Mouse (Mus musculus) left cerebral cortex, adult 6 months (tissue): ENCODE results near the gene Ints11. TPM values are rescaled to one million over a fixed set of nuclear protein-coding genes. Genes with fewer than 3 reads are reported as not detected.

Source experiments
- long read RNA-seq, 2 experiments: library from polyadenylated mRNA; unstranded; transcript quantifications; one replicate each; pipeline ENCODE4 v2.0.0; 2019 to 2020
- polyA plus RNA-seq: library from polyadenylated mRNA; unstranded; fragments of <200 nt; fragmentation: Nextera tagmentation; gene quantifications from 2 replicates; pipeline ENCODE4 v1.2.3, GENCODE M21; 2021

Ints11 gene
- polyA plus RNA-seq = 31.0 and 41.2 TPM in 2 replicates
- long read RNA-seq, experiment 1, transcript Ints11-201 (17 exons, 2,368 nt) = major isoform, 230 of 321 reads
- long read RNA-seq, experiment 1, partial matches to known transcripts = 9 of 321 reads
- long read RNA-seq, experiment 1, other reads (novel, unspliced or antisense) = 82 of 321 reads
- long read RNA-seq, experiment 2, transcript Ints11-201 (17 exons, 2,368 nt) = major isoform, 43 of 62 reads
- long read RNA-seq, experiment 2, partial matches to known transcripts = 6 of 62 reads
- long read RNA-seq, experiment 2, other reads (novel, unspliced or antisense) = 13 of 62 reads

DNA sequence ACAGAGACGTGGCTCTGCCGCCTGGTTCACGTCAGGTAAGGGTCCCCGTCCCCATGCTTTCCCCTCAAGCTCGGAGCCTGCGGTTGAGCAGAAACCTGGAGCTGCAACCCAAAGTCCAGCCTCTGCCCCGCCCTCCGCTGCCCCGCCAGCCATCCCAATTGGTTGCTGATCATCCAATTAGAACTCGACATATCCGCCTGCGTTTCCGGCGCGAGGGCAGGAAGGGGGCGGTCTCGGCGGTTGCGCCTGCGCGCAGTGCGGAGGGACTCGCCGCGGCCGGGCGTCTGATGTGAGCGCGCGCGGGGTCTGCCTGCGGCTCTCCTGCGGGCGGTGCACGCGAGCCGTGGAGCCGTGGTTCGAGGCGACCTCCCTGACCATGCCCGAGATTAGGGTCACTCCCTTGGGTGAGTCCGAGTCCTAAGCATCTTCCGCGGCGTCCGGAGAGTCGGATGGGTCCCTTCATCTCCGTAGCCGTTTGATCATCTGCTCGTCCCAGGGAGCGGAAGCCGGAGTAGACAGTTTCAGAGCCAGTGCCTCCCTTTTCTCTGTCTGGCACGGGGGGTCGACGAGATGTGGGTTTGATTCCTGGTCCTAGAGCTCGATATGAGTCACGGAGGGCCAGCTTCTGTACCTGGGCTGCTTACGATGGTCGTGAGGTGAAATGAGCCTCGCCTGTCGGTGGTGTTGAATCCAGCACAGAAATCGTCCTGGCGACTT lies at the start of gene Ints11, which contains the start of gene Cptp:
Gene Ints11 (plus strand): TSS at position 230 of the 717 bp plus-strand sequence.
Gene Cptp (minus strand): TSS at position 124 of the 717 bp plus-strand sequence.

DNA sequence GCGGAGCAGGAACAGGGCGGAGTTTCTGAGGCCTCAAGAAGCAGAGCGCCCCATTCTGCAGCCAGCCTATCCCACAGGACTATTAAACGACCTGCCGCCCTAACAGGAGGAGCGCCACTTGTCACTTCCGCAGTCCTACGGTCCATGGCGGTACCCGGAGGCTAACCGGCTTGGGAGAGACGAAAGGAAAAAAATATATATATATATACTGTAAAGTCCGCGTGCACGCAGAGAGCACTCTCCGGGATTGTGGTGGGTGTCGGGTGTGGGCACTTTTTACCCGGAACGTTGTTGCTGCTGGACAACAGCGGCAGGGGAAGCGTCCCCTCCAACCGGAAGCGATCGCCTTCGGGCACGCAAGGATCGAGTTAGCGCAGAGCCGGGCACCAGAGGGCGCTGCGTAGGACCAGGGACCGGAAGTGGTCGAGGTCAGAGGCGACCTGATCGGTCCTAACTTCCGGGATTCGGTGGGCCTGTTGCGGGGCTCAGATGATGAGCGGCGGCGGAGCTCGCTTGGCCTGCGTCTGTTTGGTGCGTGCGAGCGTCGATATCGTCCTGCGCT lies 38.1 kb upstream of the Ints11 start, which contains the start of gene Aurkaip1:
Gene Aurkaip1 (plus strand): TSS at position 68 of the 562 bp plus-strand sequence.

DNA sequence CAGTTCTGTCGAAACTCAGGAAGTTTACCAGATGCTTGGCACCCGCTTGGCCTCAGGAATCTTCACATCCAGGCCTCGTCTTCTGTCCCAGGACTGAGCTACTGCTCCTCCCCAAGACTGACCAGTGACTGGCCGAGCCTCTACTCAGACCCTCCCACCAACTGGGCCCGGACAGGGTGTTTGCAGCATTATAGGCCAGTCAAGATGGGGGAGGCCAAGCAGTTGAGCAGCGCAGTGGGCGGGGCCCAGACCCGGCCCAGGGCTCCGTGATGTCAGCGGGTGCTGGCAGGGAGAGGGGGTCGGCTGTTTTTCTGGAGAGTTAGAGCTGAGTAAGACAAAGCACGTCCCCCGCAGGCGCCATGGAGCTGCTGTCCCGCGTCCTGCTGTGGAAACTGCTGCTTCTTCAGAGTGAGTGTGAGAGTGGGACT lies 29.8 kb upstream of the Ints11 start, which contains the start of gene Mxra8:
Gene Mxra8 (plus strand): TSS at position 198 of the 428 bp plus-strand sequence.

DNA sequence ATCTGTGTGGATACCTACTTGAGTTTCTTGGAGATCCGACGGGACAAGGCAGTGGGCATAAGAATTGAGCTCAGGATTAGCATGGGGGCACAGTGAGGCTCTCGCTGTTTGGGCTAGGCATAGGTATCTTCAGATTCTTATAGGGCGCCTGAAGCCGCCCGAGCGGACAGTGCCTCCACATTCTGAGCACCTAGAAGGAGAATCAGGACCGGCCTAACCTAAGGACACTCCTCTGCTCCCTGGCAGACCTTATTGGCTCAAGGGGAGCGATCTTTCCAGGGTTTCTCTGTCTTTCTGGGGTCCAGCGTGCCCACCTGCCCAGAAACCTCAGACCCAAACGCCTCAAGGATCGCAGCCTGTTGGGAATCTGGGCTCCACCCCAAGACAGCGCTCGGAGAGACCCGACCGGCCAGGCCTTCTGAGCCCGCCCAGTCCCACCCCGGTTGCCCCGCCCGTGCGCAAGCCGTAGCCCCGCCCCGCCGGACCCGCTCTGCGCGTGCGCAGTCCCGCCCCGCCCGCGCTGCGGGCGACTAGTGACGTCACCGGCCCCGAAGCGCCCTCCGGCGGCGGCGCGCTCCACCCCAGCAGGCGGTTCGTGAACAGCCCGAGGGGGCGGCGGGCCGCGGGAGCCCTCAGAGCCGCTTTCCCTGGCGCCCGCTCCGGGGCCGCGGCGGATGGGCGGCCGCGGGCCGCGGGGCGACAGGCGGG lies 22.3 kb upstream of the Ints11 start, which contains the start of gene Dvl1:
Gene Dvl1 (plus strand): TSS at position 532 of the 708 bp plus-strand sequence.

DNA sequence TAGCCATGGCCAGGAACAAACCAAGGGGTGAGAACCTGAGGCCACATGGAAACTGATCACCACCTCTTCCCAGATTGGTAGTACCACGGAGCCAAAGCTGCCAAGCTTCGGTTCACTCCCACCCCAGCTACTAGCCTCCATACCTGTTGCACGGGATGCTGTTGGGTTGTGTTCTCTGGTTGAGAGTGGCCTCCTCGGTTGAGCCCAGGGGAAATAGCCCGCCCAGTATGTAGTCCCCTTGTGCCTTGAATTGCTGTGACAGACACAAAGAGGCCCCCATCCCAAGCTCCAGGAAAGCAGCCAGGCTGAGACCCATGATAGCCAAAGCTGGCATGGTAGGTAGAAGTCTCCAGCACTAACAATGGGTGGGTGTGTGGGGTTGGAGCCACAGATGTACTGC lies 6.3 kb upstream of the Ints11 start, which contains the start of gene Tas1r3:
Gene Tas1r3 (minus strand): TSS at position 362 of the 400 bp plus-strand sequence.

DNA sequence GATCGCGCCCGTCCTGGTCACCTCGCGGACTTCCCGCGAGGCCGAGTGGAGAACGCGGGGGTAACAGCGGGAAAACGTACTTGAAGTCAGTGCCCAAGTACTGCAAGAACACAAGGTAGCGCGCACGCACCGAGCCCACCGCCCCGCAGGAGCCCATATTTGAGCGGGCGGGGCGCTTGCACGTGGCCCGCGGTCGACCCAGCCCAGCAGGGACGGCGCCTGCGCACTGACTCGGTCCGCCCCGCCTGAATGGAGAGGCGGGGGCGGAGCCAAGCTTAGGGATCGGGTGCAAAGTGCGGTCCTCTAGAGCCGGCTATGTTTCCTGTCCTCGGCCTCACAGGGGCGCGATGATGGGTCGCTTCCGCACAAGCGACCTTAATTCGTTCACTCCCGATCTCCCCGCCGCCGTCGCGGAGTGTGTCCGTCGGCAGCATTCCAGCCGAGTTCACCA lies 22.2 kb downstream of the Ints11 start, which contains the start of the genes Pusl1 and Acap3:
Gene Pusl1 (minus strand): TSS at position 231 of the 451 bp plus-strand sequence.
Gene Acap3 (plus strand): TSS at position 272 of the 451 bp plus-strand sequence.

Other genes with a start within 250 kb of the Ints11 start
- 42.7 and 48.3 TPM in 2 replicates for gene Cdk11b, start 244.7 kb upstream of the Ints11 start, polyA plus RNA-seq
- gene Gm10563, start 224.1 kb upstream of the Ints11 start, polyA plus RNA-seq = not detected in 2 replicates
- 0.69 and 1.4 TPM in 2 replicates for gene Mmp23, start 216.2 kb upstream of the Ints11 start, polyA plus RNA-seq
- 19.7 and 26.1 TPM in 2 replicates for gene Mib2, start 200.3 kb upstream of the Ints11 start, polyA plus RNA-seq
- 11.4 and 23.4 TPM in 2 replicates for gene Fndc10, start 175.2 kb upstream of the Ints11 start, polyA plus RNA-seq
- 228 and 240 TPM in 2 replicates for gene Ssu72, start 164.7 kb upstream of the Ints11 start, polyA plus RNA-seq
- 3.6 and 7.2 TPM in 2 replicates for gene Tmem240, start 134.7 kb upstream of the Ints11 start, polyA plus RNA-seq
- gene Atad3a, start 108.5 kb upstream of the Ints11 start, polyA plus RNA-seq = 25.7 TPM in 2 replicates
- 15.1 and 16.2 TPM in 2 replicates for gene Vwa1, start 94.8 kb upstream of the Ints11 start, polyA plus RNA-seq
- 10.4 and 10.7 TPM in 2 replicates for gene Tmem88b, start 83.7 kb upstream of the Ints11 start, polyA plus RNA-seq
- not detected in 2 replicates for gene Ankrd65, start 79.1 kb upstream of the Ints11 start, polyA plus RNA-seq
- gene Mrpl20, start 66.7 kb upstream of the Ints11 start, polyA plus RNA-seq = 391 and 409 TPM in 2 replicates
- 19.6 and 23.2 TPM in 2 replicates for gene Ccnl2, start 57.1 kb upstream of the Ints11 start, polyA plus RNA-seq
- gene Aurkaip1, start 38.3 kb upstream of the Ints11 start, polyA plus RNA-seq = 248 and 249 TPM in 2 replicates
- 5.9 and 6.5 TPM in 2 replicates for gene Mxra8, start 29.9 kb upstream of the Ints11 start, polyA plus RNA-seq
- 5.4 and 6.3 TPM in 2 replicates for gene Dvl1, start 22.1 kb upstream of the Ints11 start, polyA plus RNA-seq
- 0.12 and 0.13 TPM in 2 replicates for gene Tas1r3, start 6.2 kb upstream of the Ints11 start, polyA plus RNA-seq
- 13.1 and 21.5 TPM in 2 replicates for gene Cptp, start 106 bp upstream of the Ints11 start, polyA plus RNA-seq
- 54.5 and 56.4 TPM in 2 replicates for gene Pusl1, start 22.2 kb downstream of the Ints11 start, polyA plus RNA-seq
- 19.6 and 35.6 TPM in 2 replicates for gene Acap3, start 22.3 kb downstream of the Ints11 start, polyA plus RNA-seq
- gene Ube2j2, start 74.3 kb downstream of the Ints11 start, polyA plus RNA-seq = 30.5 and 85.4 TPM in 2 replicates
- gene C1qtnf12, start 92.8 kb downstream of the Ints11 start, polyA plus RNA-seq = 32.4 and 35.5 TPM in 2 replicates
- gene B3galt6, start 123.1 kb downstream of the Ints11 start, polyA plus RNA-seq = 21.1 and 25.1 TPM in 2 replicates
- gene Sdf4, start 123.3 kb downstream of the Ints11 start, polyA plus RNA-seq = 147 and 170 TPM in 2 replicates
- 0.29 and 0.39 TPM in 2 replicates for gene Tnfrsf4, start 144.3 kb downstream of the Ints11 start, polyA plus RNA-seq
- 0.38 and 0.67 TPM in 2 replicates for gene Tnfrsf18, start 156.6 kb downstream of the Ints11 start, polyA plus RNA-seq
- gene Ttll10, start 189.9 kb downstream of the Ints11 start, polyA plus RNA-seq = not detected in 2 replicates
- gene 9430015G10Rik, start 240.4 kb downstream of the Ints11 start, polyA plus RNA-seq = 5.7 and 8.9 TPM in 2 replicates